Mouse (Mus musculus) myocyte (in vitro differentiated cells): ENCODE results near the gene Gzmf.

Experiments
- CEBPB ChIP-seq: IDR thresholded peaks from 2 replicates; pipeline ENCODE4 v1.6.1; 2011; ENCODE audit warnings: mild to moderate bottlenecking, moderate library complexity; ENCODE audit not compliant: poor library complexity, insufficient read depth, severe bottlenecking
- E2F4 ChIP-seq: IDR thresholded peaks from one replicate; pipeline ENCODE4 v1.6.1; 2011; ENCODE audit warnings: mild to moderate bottlenecking, control low read depth, moderate library complexity; ENCODE audit not compliant: insufficient read depth
- MYOD1 ChIP-seq, 3 experiments: IDR thresholded peaks; one replicate each; pipeline ENCODE4 v1.6.1; 2011; ENCODE audit warnings: control low read depth in 2 of 3, low read depth in 2 of 3, mild to moderate bottlenecking in 2 of 3, moderate library complexity in 1 of 3; ENCODE audit not compliant: insufficient read length in 2 of 3, control insufficient read depth in 1 of 3
- POLR2A ChIP-seq: IDR thresholded peaks from one replicate; pipeline ENCODE4 v1.6.1; 2011; ENCODE audit warnings: low read depth, mild to moderate bottlenecking, control low read depth, moderate library complexity; ENCODE audit not compliant: insufficient read length
- SRF ChIP-seq: IDR thresholded peaks from one replicate; pipeline ENCODE4 v1.6.1; 2011; ENCODE audit warnings: low read depth; ENCODE audit not compliant: control insufficient read depth, insufficient read length

DNA sequence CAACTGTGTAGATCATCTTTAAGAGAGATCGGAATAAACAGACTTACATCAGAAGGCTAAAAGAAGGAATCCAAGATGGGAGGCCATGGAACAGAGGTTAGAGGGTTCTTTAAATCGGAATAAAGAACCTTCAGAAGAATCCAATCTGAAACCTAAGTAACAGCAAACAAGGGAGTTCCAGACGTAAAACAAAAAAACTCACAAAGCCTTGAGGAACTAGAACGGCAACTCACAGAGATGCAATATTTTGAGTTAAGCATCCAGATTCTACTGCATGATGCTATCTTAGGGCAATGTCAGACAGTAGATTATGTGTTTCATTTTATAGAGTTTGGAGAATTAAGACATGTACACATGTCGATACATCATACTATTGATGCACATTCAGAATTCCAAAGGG is 36.7 kb downstream of the Gzmf start, which contains the start of gene Gzmn:
- TF ChIP-seq E2F4 (no peak), POLR2A (no peak), SRF (no peak), CEBPB (no peak), MYOD1 (IDR thresholded peaks at IDR 0.05; ENCODE audit: control insufficient read depth in 1 of 3, insufficient read length in 2 of 3, low read depth in 2 of 3) (no peak)
